Mouse (Mus musculus) bone marrow, adult 2 months (tissue): Measurements from ENCODE around the gene Fbxl17.

Source experiments
- CTCF ChIP-seq: fragments of 200-500 bp; IDR thresholded peaks from 2 replicates; pipeline ENCODE4 v1.5.1; 2011; ENCODE audit warnings: low read length, control low read depth; ENCODE audit not compliant: control insufficient read depth, insufficient read depth
- POLR2A ChIP-seq: fragments of 200-500 bp; IDR thresholded peaks from 2 replicates; pipeline ENCODE4 v1.6.1; 2011; ENCODE audit warnings: low read depth, mild to moderate bottlenecking, control low read depth, low read length, borderline replicate concordance; ENCODE audit not compliant: control insufficient read depth

DNA sequence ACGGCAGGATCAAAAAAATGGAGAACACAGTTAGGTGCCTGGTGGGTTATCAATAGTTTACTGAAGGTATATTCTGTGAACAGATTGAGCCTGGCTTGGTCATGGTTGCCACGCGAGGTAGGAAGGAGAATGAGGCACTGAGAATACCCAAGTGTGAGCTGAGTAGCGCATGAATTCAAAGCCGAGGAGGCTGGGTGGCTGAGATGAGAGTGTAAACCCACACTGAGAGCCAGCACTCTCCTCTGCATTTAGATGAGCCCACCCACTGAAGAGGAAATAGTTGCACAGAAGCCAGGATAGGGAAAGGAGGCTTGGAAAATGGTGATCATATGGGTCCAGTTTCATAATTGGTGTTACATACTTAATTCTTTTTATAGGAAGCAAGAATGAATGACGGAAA, 290.7 kb downstream of the Fbxl17 start:
- no peak for TF ChIP-seq POLR2A
- TF ChIP-seq CTCF, result no peak
